Mouse (Mus musculus) bone marrow macrophage, adult 2 months (primary cell): ENCODE results near the gene Med24.

Experiments used
- CTCF ChIP-seq: IDR thresholded peaks from 2 replicates; pipeline ENCODE4 v1.5.1; 2012; ENCODE audit warnings: low read depth, mild to moderate bottlenecking, low read length, moderate library complexity
- POLR2A ChIP-seq: IDR thresholded peaks from 2 replicates; pipeline ENCODE4 v1.6.1; 2012; ENCODE audit warnings: mild to moderate bottlenecking, low read depth, low read length, borderline replicate concordance

DNA sequence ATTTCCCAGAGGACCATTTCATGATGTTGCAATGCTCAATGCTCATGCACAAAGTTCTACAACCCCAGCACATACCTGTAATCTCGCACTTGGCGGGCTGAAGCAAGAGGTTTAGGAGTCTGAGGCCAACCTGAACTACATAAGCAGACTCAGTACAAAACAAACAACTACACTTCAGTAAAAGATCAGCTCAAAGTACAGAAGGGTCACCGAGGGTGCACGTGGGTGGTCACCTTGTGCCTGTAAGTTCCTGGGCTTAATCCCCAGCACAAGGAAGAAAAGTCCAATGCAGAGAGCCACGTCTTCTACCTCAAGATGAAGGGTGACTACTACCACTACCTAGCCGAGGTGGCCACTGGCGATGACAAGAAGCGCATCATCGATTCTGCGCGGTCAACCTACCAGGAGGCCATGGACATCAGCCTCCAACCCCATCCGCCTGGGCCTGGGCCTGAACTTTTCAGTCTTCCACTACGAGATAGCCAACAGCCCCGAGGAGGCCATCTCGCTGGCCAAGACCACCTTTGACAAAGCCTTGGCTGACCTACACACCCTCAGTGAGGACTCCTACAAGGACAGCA, 3.2 kb downstream of the Med24 start:
- TF ChIP-seq CTCF (no peak), POLR2A (no peak)
